26 mouse cellular contexts compared by ENCODE assay signal in the genomic region with DNA sequence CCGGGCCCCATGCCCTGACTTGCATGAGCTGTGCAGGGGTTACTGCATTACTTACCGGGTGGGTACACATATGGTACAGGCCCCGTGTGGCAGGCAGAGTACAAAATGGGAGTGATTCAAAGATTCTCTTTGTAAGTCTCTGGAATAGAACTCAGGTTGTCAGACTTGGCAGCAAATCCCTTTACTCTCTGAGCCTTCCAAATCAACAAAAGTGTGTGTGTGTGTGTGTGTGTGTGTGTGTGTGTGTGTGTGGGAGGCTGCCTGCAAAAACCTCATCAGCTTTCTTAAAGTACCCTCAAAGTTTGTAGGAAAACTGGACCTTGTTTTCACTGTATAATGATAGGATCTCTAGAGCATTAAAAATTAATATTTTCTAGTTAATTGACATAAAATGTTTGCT.
"Had no signal": no experiment of that assay in that cellular context is flagged by ENCODE, and none has a peak within 500 bp of the region (broad histone marks: within the 10 kb centered on the region; RNA-seq: fewer than 3 reads in every experiment).

No protein-coding gene starts in this region.

- ATAC-seq: hindbrain, embryonic 16.5 days; inflammation-experienced regulatory T-cells, adult 6 months; intestine, embryonic 15.5 days; intestine, postnatal 0 days had no signal

- H3K27me3 ChIP-seq: heart, embryonic 12.5 days; hindbrain, embryonic 12.5 days; intestine, embryonic 15.5 days; limb, embryonic 12.5 days; liver, embryonic 13.5 days had no signal

- H3K4me1 ChIP-seq: hindbrain, embryonic 10.5 days; intestine, embryonic 15.5 days; limb, embryonic 10.5 days; liver, embryonic 13.5 days had no signal

- DNase-seq: gastrocnemius, adult 2 months; gastrocnemius, postnatal 10 days; gastrocnemius, postnatal 25 days; heart, adult 18-20 months; heart, postnatal 10 days; heart, postnatal 4 days; kidney, adult 18-20 months; kidney, adult 8-10 months; kidney, postnatal 10 days; kidney, postnatal 25 days; kidney, postnatal 4 days; liver; liver, embryonic 13.5 days had no signal

- H3K27ac ChIP-seq: hindbrain, embryonic 10.5 days; hindbrain, embryonic 12.5 days; hindbrain, embryonic 14.5 days; intestine, embryonic 15.5 days; layer of hippocampus, adult 2 months; left cerebral cortex, adult 2 months; limb, embryonic 10.5 days; limb, embryonic 12.5 days; liver, embryonic 13.5 days had no signal

- H3K36me3 ChIP-seq: heart, embryonic 12.5 days; hindbrain, embryonic 10.5 days; hindbrain, embryonic 12.5 days; intestine, embryonic 15.5 days; limb, embryonic 10.5 days; limb, embryonic 12.5 days; liver, embryonic 13.5 days had no signal

- H3K9ac ChIP-seq: heart, embryonic 12.5 days; hindbrain, embryonic 12.5 days; hindbrain, embryonic 14.5 days; intestine, embryonic 15.5 days; limb, embryonic 12.5 days; liver, embryonic 13.5 days had no signal

- H3K9me3 ChIP-seq: heart, embryonic 12.5 days; hindbrain, embryonic 10.5 days; hindbrain, embryonic 12.5 days; intestine, embryonic 15.5 days; limb, embryonic 10.5 days; limb, embryonic 12.5 days; liver, embryonic 13.5 days had no signal

- H3K4me2 ChIP-seq: heart, embryonic 12.5 days; hindbrain, embryonic 12.5 days; hindbrain, embryonic 14.5 days; intestine, embryonic 15.5 days; limb, embryonic 12.5 days; liver, embryonic 11.5 days; liver, embryonic 13.5 days had no signal

- H3K4me3 ChIP-seq: gastrocnemius, adult 2 months; heart, embryonic 12.5 days; hindbrain, embryonic 10.5 days; hindbrain, embryonic 12.5 days; intestine, embryonic 15.5 days; layer of hippocampus, adult 2 months; left cerebral cortex, adult 2 months; limb, embryonic 10.5 days; limb, embryonic 12.5 days; liver, embryonic 13.5 days had no signal
